ENCODE assay signal across 29 mouse cellular contexts in genomic region chr19:6625574-6625973, GRCm38 (mm10).
"Had no signal": no experiment of that assay in that cellular context is flagged by ENCODE, and none has a peak within 500 bp of the region (broad histone marks: within the 10 kb centered on the region; RNA-seq: fewer than 3 reads in every experiment).

No protein-coding gene starts in this region.

- H3K27me3 ChIP-seq: embryonic facial prominence, embryonic 12.5 days; embryonic facial prominence, embryonic 13.5 days; embryonic facial prominence, embryonic 15.5 days; forebrain, embryonic 13.5 days; forebrain, embryonic 15.5 days had no signal

- ATAC-seq: forebrain, embryonic 13.5 days; forebrain, embryonic 14.5 days; forebrain, embryonic 15.5 days; forebrain, embryonic 16.5 days; forebrain, postnatal 0 days had no signal

- H3K27ac ChIP-seq: embryonic facial prominence, embryonic 10.5 days; embryonic facial prominence, embryonic 12.5 days; embryonic facial prominence, embryonic 13.5 days; embryonic facial prominence, embryonic 15.5 days; forebrain, embryonic 10.5 days; forebrain, embryonic 12.5 days; forebrain, embryonic 13.5 days; forebrain, embryonic 15.5 days; gastrocnemius, adult 2 months; heart, adult 2 months; heart, embryonic 10.5 days had no signal

- H3K4me2 ChIP-seq: embryonic facial prominence, embryonic 12.5 days; embryonic facial prominence, embryonic 13.5 days; embryonic facial prominence, embryonic 15.5 days; forebrain, embryonic 12.5 days; forebrain, embryonic 13.5 days; forebrain, embryonic 15.5 days had no signal

- H3K36me3 ChIP-seq: embryonic facial prominence, embryonic 10.5 days; embryonic facial prominence, embryonic 12.5 days; embryonic facial prominence, embryonic 13.5 days; embryonic facial prominence, embryonic 15.5 days; forebrain, embryonic 10.5 days; forebrain, embryonic 12.5 days; forebrain, embryonic 15.5 days; heart, embryonic 10.5 days had no signal

- H3K9ac ChIP-seq: embryonic facial prominence, embryonic 12.5 days; embryonic facial prominence, embryonic 13.5 days; embryonic facial prominence, embryonic 15.5 days; forebrain, embryonic 12.5 days; forebrain, embryonic 13.5 days; forebrain, embryonic 15.5 days; forebrain, postnatal 0 days had no signal

- H3K4me3 ChIP-seq: embryonic facial prominence, embryonic 10.5 days; embryonic facial prominence, embryonic 12.5 days; embryonic facial prominence, embryonic 13.5 days; embryonic facial prominence, embryonic 15.5 days; erythroblast, embryonic 14.5 days; forebrain, embryonic 10.5 days; forebrain, embryonic 12.5 days; forebrain, embryonic 13.5 days; forebrain, embryonic 15.5 days; gastrocnemius, adult 2 months; heart, adult 2 months; heart, embryonic 10.5 days had no signal

- H3K4me1 ChIP-seq: embryonic facial prominence, embryonic 12.5 days; embryonic facial prominence, embryonic 13.5 days; embryonic facial prominence, embryonic 15.5 days; forebrain, embryonic 13.5 days; forebrain, embryonic 15.5 days; heart, embryonic 10.5 days had no signal

- DNase-seq: cerebellum, adult 8-10 months; cerebellum, adult 9-10 months; cerebellum, adult 9-11 months; cerebellum, postnatal 10 days; cerebellum, postnatal 14 days; cerebellum, postnatal 25 days; cerebellum, postnatal 36 days; embryo, embryonic 11 days; forebrain, postnatal 0 days; gastrocnemius, adult 2 months; gastrocnemius, postnatal 10 days; gastrocnemius, postnatal 14 days; gastrocnemius, postnatal 25 days; gastrocnemius, postnatal 36 days; heart, adult 11 months; heart, adult 18-20 months; heart, adult 2 months had no signal

- H3K9me3 ChIP-seq: embryonic facial prominence, embryonic 12.5 days; embryonic facial prominence, embryonic 15.5 days; forebrain, embryonic 10.5 days; forebrain, embryonic 12.5 days; forebrain, embryonic 13.5 days; forebrain, embryonic 15.5 days had no signal
